ENCODE assay signal across 11 mouse cellular contexts in the genomic region with DNA sequence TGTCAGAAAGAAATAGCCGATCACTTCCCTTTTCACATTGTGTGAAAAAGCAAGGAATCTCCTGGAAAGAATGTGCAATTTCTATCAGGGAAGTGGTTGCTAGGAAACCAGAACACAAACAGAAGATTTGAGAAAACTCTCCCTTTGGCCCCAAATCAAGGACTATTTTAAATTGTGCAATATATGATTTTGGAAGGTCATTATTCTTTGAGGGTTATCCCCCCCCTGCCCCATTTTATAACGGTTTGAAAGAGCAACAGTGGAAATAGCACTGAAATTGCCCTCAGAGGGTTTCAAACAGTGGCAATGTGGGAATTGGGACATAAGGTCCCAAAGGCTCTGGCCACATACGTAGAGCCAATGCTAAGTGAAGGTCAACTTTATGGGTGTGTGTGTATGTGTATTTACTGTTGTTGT.
DNase-seq lines count a peak whose midpoint lies in the region; ATAC-seq and TF ChIP-seq lines count a peak whose summit lies in the region.
"Had no signal": no experiment of that assay in that cellular context is flagged by ENCODE, and none has a peak within 500 bp of the region (broad histone marks: within the 10 kb centered on the region; RNA-seq: fewer than 3 reads in every experiment).

No protein-coding gene starts in this region.

- peaks cover 66% of the 10 kb centered on the region for H3K4me1 ChIP-seq in forebrain, embryonic 10.5 days
- H3K4me1 ChIP-seq in forebrain, embryonic 15.5 days = peaks cover 23% of the 10 kb centered on the region
- peaks cover 12% of the 10 kb centered on the region for H3K4me1 ChIP-seq in lung, embryonic 14.5 days (ENCODE audit: insufficient read depth)
- peaks cover 8% of the 10 kb centered on the region for H3K4me1 ChIP-seq in midbrain, postnatal 0 days (ENCODE audit: insufficient read depth, low read length)

- DNase-seq in forebrain, embryonic 10.5 days (ENCODE audit: extremely low spot score, low spot score) = no peak
- DNase-seq in lung, embryonic 14.5 days = peak; percentile 84
- DNase-seq in lung, postnatal 4 days = no peak
- DNase-seq in fibroblast of lung, adult 2 months (ENCODE audit: low read depth) = peak; percentile 61
- DNase-seq in midbrain, postnatal 0 days (ENCODE audit: low spot score) = peak; percentile 42
- DNase-seq: kidney, adult 8-10 months had no signal

- no peaks in the 10 kb centered on the region for H3K27me3 ChIP-seq in forebrain, embryonic 10.5 days (ENCODE audit: poor library complexity, severe bottlenecking)
- no peaks in the 10 kb centered on the region for H3K27me3 ChIP-seq in forebrain, embryonic 15.5 days
- no peaks in the 10 kb centered on the region for H3K27me3 ChIP-seq in lung, embryonic 14.5 days (ENCODE audit: insufficient read depth, low read length)
- no peaks in the 10 kb centered on the region for H3K27me3 ChIP-seq in midbrain, postnatal 0 days (ENCODE audit: insufficient read depth, low read length)
- H3K27me3 ChIP-seq: embryonic facial prominence, embryonic 15.5 days; Patski had no signal

- no peaks in the 10 kb centered on the region for H3K9me3 ChIP-seq in forebrain, embryonic 10.5 days
- no peaks in the 10 kb centered on the region for H3K9me3 ChIP-seq in forebrain, embryonic 15.5 days
- H3K9me3 ChIP-seq in lung, embryonic 14.5 days (ENCODE audit: low read depth, low read length) = no peaks in the 10 kb centered on the region
- H3K9me3 ChIP-seq in midbrain, postnatal 0 days (ENCODE audit: low read length) = no peaks in the 10 kb centered on the region
- H3K9me3 ChIP-seq: embryonic facial prominence, embryonic 15.5 days had no signal

- H3K4me2 ChIP-seq in forebrain, embryonic 15.5 days (replicated peaks) = no peak overlapping the region
- no peak overlapping the region for H3K4me2 ChIP-seq in lung, embryonic 14.5 days
- no peak overlapping the region for H3K4me2 ChIP-seq in midbrain, postnatal 0 days (ENCODE audit: low read depth, low read length, poor library complexity, severe bottlenecking)
- H3K4me2 ChIP-seq: embryonic facial prominence, embryonic 15.5 days had no signal

- no peak overlapping the region for H3K9ac ChIP-seq in forebrain, embryonic 15.5 days (replicated peaks)
- H3K9ac ChIP-seq in lung, embryonic 14.5 days = no peak overlapping the region
- no peak overlapping the region for H3K9ac ChIP-seq in midbrain, postnatal 0 days (replicated peaks; ENCODE audit: low read length, poor library complexity, severe bottlenecking)
- H3K9ac ChIP-seq: embryonic facial prominence, embryonic 15.5 days had no signal

- H3K27ac ChIP-seq in forebrain, embryonic 10.5 days = peak overlapping the region; percentile 15; the same call in 1 of the 2 replicates
- H3K27ac ChIP-seq in forebrain, embryonic 15.5 days (replicated peaks) = no peak overlapping the region
- H3K27ac ChIP-seq in lung, embryonic 14.5 days (ENCODE audit: low read depth) = peak overlapping the region; percentile 36; the same call in 1 of the 2 replicates
- no peak overlapping the region for H3K27ac ChIP-seq in midbrain, postnatal 0 days (ENCODE audit: low read depth, low read length)
- H3K27ac ChIP-seq: embryonic facial prominence, embryonic 15.5 days had no signal

- no peak overlapping the region for H3K4me3 ChIP-seq in forebrain, embryonic 10.5 days
- H3K4me3 ChIP-seq in forebrain, embryonic 15.5 days = no peak overlapping the region
- no peak overlapping the region for H3K4me3 ChIP-seq in lung, embryonic 14.5 days (ENCODE audit: low read depth, low read length)
- no peak overlapping the region for H3K4me3 ChIP-seq in midbrain, postnatal 0 days (ENCODE audit: low read depth, low read length)
- H3K4me3 ChIP-seq: embryonic facial prominence, embryonic 15.5 days had no signal

- H3K36me3 ChIP-seq in forebrain, embryonic 10.5 days (replicated peaks) = no peaks in the 10 kb centered on the region
- H3K36me3 ChIP-seq in forebrain, embryonic 15.5 days = no peaks in the 10 kb centered on the region
- H3K36me3 ChIP-seq in lung, embryonic 14.5 days (ENCODE audit: insufficient read depth) = no peaks in the 10 kb centered on the region
- no peaks in the 10 kb centered on the region for H3K36me3 ChIP-seq in midbrain, postnatal 0 days (ENCODE audit: insufficient read depth, low read length)
- H3K36me3 ChIP-seq: embryonic facial prominence, embryonic 15.5 days had no signal

- WGBS in forebrain, embryonic 10.5 days = 62% methylated on average over 3 of the region's 3 CpGs
- 22% methylated on average over 3 of the region's 3 CpGs for WGBS in forebrain, embryonic 15.5 days
- WGBS in lung, embryonic 14.5 days = 26% methylated on average over 3 of the region's 3 CpGs
- WGBS in midbrain, postnatal 0 days = 16% methylated on average over 3 of the region's 3 CpGs

- no peak for ATAC-seq in forebrain, embryonic 15.5 days (replicated peaks)
- 0 out of 2 replicates have a peak, but pooled peaks have one; percentile 22 for ATAC-seq in lung, embryonic 14.5 days (ENCODE audit: insufficient read depth)
- no peak for ATAC-seq in midbrain, postnatal 0 days (ENCODE audit: low FRiP score)
- ATAC-seq in cerebellum, adult (ENCODE audit: insufficient number of reproducible peaks, low FRiP score, low TSS enrichment) = no peak
- no peak for ATAC-seq in activated CD4-positive, CD25-positive, alpha-beta regulatory T cell, adult 4 months
- ATAC-seq: Patski had no signal

- TF ChIP-seq CTCF in lung, embryonic 14.5 days (IDR thresholded peaks at IDR 0.05; ENCODE audit: low read depth) = no peak
- TF ChIP-seq CTCF in midbrain, postnatal 0 days (IDR thresholded peaks at IDR 0.05) = no peak

Comparison
In these comparisons a context has a peak if more than half of its experiments do, and no peak if none do; other contexts are left out.
1. DNase-seq: peak in lung, embryonic 14.5 days (single experiment), fibroblast of lung, adult 2 months (single experiment) and midbrain, postnatal 0 days (single experiment); none in forebrain, embryonic 10.5 days (single experiment) and lung, postnatal 4 days (0 of 2).
2. H3K27ac ChIP-seq: peak in forebrain, embryonic 10.5 days (single experiment) and lung, embryonic 14.5 days (single experiment); none in forebrain, embryonic 15.5 days (single experiment) and midbrain, postnatal 0 days (single experiment).